Mouse (Mus musculus) 3T3-L1 (cell line): ENCODE measurements at regions not wholly inside any gene's neighbourhood (a gene's known extent, or its start where the extent isn't known, plus 50 kb on each side); places are given as distances from the start of the nearest gene placed in this dataset.
A peak's percentile ranks its signal among the peaks of the same experiment; 100 is the strongest.

ENCODE experiments used
- DNase-seq: peaks from one replicate; pipeline ENCODE4 v3.0.0-alpha.2; 2015; ENCODE audit warnings: low read depth, low spot score

- no peak for DNase-seq
Observed at GRCm38 (mm10) chr9:98091105-98091504, 58.1 kb upstream of the Clstn2 start.

GRCm38 (mm10) chr9:98095064-98095790 is 62.2 kb upstream of the Clstn2 start:
- no peak for DNase-seq

- DNase-seq: no peak
Observed at GRCm38 (mm10) chr9:98123390-98123789, 90.4 kb upstream of the Clstn2 start.

GRCm38 (mm10) chr9:98129596-98129995 is 96.6 kb upstream of the Clstn2 start:
- no peak for DNase-seq

GRCm38 (mm10) chr9:98130849-98131248 is 97.9 kb upstream of the Clstn2 start:
- DNase-seq: no peak

- no peak for DNase-seq
Observed at GRCm38 (mm10) chr9:98140546-98140945, 107.6 kb upstream of the Clstn2 start.

GRCm38 (mm10) chr9:98142121-98142520 is 109.1 kb upstream of the Clstn2 start:
- no peak for DNase-seq

GRCm38 (mm10) chr9:98146901-98147300 is 113.9 kb upstream of the Clstn2 start:
- DNase-seq: no peak

GRCm38 (mm10) chr9:98158421-98158820 is 125.4 kb upstream of the Clstn2 start:
- DNase-seq: no peak

- DNase-seq: no peak
Observed at GRCm38 (mm10) chr9:98164489-98164888, 122.7 kb upstream of the Nmnat3 start.

- DNase-seq: no peak
Observed at GRCm38 (mm10) chr9:98174056-98174455, 113.2 kb upstream of the Nmnat3 start.

- DNase-seq: no peak
Observed at GRCm38 (mm10) chr9:98176701-98177380, 110.4 kb upstream of the Nmnat3 start.

- DNase-seq: no peak
Observed at GRCm38 (mm10) chr9:98180766-98181165, 106.5 kb upstream of the Nmnat3 start.

- no peak for DNase-seq
Observed at GRCm38 (mm10) chr9:98186757-98187300, 100.4 kb upstream of the Nmnat3 start.

GRCm38 (mm10) chr9:98194356-98194755 is 92.9 kb upstream of the Nmnat3 start:
- no peak for DNase-seq

GRCm38 (mm10) chr9:98218824-98219223 is 68.4 kb upstream of the Nmnat3 start:
- no peak for DNase-seq

- no peak for DNase-seq
Observed at GRCm38 (mm10) chr9:98220367-98220766, 66.9 kb upstream of the Nmnat3 start.

GRCm38 (mm10) chr9:98221766-98222165 is 65.5 kb upstream of the Nmnat3 start:
- no peak for DNase-seq

GRCm38 (mm10) chr9:98228226-98228625 is 59.0 kb upstream of the Nmnat3 start:
- no peak for DNase-seq

GRCm38 (mm10) chr9:98228907-98229306 is 58.3 kb upstream of the Nmnat3 start:
- no peak for DNase-seq

- DNase-seq: peak; percentile 32
Observed at GRCm38 (mm10) chr9:98234731-98235130, 52.5 kb upstream of the Nmnat3 start.
